Mouse (Mus musculus): Measurements from ENCODE around the gene Zbtb2.

DNA sequence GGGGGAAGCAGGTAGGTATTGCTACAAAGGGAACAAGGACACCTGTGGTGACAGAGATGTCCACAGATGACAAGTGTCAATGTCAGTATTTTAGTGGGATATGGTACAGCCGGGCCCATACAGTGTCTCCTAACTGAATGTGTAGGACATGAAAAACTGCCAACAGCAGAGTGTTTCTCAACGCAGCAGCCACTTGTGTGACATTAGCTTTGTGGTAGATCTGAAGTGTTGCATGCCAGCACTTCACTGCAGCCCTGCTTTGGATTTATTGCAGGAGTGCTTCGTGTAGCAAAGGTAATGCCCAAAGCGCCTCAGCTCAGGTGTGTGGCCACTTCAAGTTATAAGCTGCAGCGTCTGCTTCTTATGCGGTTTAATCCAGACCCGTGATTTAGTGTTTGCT lies 11.0 kb downstream of the Zbtb2 start:
- TF ChIP-seq CTCF (IDR thresholded peaks at IDR 0.05; ENCODE audit: control insufficient read depth, insufficient read depth, insufficient replicate concordance, low read depth, low read length) (no peak), POLR2A (IDR thresholded peaks at IDR 0.05; ENCODE audit: control insufficient read depth, low read depth, low read length) (no peak)

Data from testis, adult 2 months (tissue).